Mouse (Mus musculus) cerebellum, adult 9-11 months (tissue): ENCODE measurements around the gene Smurf2.
"Not testable (repeated sequence)": the region's sequence is repeated elsewhere in the genome, so short reads cannot be mapped to it uniquely, and the experiment has no call there.

ENCODE experiments used
- DNase-seq: peaks from one replicate; pipeline ENCODE4 v3.0.0; 2022

Gene Smurf2

DNA sequence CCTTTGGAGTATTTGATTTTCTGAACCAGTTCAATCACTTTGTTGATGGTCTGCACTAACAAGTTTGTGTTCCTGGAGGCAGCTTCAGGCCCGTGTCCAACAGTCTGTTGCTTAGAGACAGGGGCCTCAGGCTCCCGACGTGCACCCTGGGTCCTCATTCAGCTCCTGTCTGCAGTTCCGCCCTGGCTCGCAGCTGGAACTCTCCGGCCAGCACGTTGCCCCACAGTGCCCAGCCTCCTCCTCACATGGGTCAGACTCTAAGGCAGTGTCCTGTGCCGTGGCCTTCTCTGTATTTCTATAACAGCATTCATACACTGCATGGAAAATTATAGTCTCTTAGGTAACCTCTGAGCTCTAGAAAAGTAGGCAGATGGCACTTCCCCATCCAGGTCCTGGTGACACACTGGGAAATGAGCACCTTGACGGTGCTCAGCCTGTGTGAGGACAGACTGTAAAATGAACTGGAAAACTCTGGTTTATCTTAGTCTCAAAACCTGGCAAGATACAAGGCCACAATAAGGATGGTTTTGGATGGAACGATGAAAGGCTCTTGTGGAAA lies 118.4 kb downstream of the Smurf2 start:
- DNase-seq: no peak

DNA sequence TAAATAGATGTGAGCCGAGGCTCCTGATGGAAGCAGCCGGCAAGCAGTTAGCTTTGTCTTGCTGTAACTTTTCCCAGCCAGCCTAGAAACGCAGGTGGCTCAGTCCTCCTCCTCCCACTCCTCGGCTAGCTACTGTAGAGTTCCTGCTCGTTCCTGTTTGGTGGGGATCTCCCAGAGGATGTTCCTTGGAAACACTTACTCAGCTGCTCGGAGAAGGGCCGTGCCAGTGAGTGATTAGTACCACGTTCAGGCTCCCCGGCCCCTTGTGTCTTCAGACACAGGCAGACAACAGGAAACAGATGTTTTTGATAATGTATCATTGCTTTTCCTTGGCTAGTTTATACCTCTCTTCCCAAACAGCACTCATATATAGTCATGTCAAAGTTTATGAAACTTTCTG lies 124.8 kb downstream of the Smurf2 start:
- DNase-seq: no peak

DNA sequence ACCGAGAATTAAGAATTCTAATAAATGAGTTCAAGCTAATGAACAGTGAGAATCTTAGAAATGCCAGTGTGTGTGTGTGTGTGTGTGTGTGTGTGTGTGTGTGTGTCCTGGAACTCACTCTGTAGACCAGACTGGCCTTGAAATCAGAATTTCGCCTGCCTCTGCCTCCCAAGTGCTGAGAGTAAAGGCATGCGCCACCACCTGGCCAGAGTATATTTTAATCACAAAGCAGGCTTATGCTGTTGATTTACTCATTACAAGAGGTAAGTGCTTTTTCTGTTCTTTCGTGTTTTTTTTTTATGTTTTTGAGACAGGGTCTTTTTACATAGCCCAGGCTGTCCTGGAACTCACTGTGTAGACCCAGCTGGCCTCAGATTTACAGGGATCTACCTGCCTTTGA lies 126.7 kb downstream of the Smurf2 start:
- no peak for DNase-seq

DNA sequence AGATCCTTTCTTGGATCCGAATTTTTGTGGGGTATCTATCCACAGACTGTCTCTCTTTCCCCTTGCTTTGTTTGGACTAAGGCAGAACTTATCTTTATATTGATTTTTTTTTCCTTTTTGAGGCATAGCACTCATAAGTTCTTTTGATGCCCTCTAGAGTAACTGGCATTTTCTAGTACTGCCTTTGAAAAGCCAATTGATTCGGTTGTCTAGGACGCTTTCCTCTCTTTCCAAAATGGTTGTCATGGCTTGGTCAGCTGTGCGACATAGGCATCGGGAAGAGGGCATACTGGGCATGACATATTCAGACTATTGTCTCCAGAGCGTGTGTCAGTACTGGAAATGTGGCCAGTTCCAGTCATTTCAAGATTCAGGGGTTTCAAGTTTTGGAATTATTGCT lies 130.9 kb downstream of the Smurf2 start:
- peak; percentile 57 for DNase-seq

DNA sequence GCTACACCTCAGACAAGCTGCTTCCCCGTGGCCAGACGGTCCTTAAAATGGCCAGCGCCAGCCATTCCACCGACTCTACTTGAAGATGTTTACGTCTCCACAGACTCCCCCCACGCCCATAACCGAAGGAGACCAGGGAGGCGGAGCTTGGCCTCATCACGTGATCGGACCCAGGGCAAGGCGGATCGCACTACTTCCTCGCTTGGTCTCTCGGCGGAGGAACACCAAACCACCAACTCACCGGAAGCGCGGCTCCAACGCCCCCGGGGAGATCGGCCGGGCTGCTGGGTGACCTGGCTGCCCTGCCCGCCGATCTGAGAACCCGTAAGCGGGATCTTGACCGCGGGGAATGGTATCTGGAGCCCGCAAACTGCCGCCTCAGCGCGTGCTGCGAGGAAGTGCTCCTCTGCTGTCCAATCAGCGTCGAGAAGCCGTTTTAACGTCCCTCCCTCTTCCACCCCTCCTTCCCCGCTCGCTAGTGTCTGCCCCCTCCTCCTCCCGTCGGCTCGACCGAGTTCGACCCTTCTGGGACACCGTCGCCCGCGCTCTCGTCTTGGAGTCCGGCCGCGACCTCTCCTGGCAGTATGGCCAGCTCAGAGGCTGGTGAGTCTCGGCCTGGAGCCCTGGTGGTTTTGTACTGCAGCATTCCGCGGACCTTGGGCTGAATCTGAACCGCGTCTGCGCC lies 131.6 kb downstream of the Smurf2 start, which contains the start of the genes Ddx5 and Cep95:
Gene Ddx5, minus strand, starts transcription at position 411 of the 685 bp plus-strand sequence.
Gene Cep95, plus strand, starts transcription at position 478 of the 685 bp plus-strand sequence.
- DNase-seq: peak; percentile 98

DNA sequence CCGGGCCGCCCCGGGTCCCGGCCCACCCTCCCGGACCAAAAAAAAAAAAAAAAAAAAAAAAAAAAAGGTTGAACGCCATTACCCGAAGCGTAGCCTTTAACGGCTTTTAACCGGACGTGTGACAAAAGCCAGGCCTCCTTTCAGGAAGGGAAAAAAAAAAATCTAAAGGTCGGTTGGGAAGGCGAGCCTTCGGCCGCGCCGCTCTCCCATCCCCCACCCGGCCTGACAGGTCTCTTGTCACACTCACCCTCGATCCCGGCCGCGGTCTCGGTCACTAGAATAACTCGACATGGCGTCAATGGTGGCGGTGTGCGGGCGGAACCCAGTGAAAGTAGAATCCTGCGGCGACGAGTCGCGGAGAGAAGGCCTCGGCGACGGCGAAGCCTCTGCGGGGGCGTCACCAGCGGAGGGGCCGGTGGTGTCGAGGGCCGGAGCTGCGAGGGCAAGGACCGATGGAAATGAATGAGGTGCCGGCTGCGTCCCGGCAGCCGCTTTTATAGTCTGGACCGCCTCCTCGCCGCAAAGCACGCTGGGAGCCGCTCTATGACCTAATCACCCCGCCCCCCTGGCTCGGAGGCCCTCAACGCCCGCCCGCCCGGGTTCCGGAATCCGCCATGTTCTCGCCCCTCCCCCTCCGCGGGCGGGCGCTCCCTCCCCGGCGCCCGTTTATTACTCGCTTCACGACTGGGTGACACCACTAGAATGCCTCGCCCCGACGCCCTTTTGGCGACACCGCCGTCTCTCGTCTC lies 132.3 kb downstream of the Smurf2 start:
- DNase-seq: peak; percentile 99

DNA sequence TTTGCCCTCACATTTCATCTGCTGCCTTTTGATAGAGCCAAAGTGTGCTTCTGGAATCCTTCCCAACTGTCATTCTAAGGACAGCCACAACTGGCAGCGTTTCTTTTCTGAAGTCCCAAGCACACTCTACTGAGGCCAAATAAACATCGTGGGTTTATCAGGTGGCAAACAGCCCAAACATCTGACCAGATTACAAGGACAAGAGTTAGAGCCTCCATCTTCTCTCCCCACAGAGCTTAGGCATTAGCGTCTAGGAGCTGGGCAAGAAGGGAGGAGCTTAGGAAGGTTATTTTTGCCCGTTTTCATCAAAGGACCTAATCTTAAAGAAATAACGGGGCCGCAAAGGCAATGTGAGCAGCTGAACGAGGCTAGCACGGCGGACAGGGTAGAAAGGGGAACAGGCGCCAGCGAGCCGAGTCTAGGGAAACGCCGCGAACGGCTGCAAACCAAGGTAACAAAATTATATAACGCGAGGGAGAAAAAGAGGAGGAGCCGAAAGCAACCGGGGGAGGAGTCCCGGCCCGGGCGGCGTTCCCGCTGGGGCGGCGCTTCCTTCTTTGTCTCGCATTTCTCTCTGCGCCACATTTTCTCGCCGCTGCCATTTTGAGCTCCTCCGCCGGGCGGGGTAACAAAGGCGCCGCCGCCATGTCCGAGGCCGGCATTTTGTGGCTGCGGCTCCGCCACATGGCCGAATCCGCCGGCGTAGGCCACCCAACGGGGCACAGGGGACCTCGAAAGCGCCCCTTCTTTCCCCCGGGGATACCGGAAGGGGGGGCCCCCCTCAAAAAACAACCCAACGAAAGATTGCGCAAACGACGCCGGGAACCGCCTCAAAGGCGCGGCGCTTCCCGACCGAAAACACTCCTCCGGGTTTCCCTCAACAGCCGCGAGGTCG lies 133.1 kb downstream of the Smurf2 start:
- DNase-seq: peak; percentile 90

DNA sequence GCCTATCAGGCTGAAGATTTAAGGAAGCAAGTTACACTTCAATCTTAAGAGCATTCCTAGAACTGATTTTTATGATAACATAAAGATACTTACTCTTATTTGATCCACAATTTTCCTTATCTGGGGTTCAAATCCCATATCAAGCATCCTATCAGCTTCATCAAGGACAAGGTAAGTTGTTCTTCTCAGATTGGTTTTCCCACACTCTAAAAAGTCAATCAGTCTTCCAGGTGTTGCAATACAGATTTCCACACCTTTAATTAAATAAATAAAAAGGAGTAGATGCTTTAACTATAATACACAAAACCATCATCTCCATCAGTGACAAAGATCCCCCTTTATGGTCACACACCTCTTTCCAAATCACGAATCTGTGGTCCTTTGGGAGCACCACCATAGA lies 135.5 kb downstream of the Smurf2 start:
- no peak for DNase-seq

DNA sequence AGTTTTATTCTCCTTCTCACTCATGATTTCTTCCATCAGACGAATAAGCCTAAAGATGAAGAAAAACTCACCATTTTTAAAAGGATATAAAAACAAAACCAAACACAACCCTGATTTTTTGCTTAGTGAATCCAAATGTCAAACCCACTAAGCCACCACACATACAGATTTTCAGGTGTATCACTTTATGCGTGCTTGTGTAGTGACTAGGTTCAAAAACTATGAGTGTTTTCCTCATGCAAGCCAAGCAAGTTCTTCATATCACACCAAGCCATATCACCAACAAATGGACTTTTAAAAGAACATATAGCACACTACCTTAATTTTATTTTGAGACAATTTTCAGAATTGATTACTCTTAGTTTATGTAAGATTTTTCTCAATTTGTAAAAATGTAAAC lies 136.0 kb downstream of the Smurf2 start:
- no peak for DNase-seq

DNA sequence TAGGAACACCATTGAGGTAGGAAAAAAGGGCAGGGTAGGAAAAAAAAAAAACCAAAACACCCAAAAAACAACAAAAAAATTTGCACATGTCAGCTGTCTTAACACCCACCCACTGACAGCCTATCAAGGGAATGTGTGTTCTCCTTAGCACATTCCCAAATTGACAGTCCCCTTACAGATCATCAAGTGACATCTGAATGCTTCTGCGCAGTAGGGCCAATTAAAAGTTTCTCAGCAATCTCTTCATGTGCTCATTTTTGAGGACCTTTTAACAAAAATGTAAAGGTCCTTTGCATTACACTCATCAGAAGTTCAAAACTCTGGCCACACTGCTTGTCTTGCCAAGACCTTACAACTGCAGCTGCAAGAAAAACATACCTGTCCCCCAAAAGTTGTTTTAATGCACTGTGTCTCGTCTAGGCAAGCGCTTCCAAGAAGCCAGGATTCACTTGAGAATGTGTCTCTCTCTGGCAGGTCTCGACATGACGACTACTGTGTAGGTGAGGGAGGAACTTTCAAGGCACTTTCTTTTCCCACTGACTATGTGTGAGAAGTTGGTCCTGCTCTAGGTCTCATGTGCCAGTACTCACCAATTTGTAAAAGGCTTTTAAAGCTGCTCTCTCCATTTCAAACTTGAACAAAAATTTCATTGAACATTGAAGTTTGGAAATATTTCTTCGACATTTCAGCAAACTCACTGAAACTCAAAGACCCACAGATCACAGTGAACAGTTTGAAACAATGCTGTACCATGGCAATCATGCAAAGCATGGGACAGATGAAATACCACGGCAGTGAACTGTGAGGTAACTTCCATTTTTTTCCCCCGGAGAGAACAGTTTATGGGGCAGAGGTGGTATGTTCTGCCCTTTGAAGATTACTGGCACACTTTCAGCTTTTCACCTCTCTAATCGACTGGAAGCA lies 137.4 kb downstream of the Smurf2 start:
- no peak for DNase-seq

DNA sequence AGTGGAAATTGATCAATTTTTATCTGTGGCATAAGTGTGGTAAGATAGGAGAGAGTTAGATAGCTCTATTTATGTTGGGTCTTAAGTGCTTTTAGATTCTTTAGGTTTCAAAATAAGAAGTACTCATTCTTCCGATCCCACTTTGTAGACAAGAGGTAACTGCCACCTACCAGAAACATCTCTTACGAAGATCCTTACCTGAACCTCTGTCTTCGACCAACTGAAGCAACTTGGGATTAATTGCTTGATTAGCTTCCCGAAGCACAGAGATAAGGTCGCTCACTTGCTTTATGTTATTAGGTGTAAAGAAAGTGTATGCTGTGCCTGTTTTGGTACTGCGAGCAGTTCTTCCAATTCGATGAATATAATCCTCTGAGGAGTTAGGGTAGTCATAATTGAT lies 138.2 kb downstream of the Smurf2 start:
- not testable (repeated sequence) for DNase-seq

DNA sequence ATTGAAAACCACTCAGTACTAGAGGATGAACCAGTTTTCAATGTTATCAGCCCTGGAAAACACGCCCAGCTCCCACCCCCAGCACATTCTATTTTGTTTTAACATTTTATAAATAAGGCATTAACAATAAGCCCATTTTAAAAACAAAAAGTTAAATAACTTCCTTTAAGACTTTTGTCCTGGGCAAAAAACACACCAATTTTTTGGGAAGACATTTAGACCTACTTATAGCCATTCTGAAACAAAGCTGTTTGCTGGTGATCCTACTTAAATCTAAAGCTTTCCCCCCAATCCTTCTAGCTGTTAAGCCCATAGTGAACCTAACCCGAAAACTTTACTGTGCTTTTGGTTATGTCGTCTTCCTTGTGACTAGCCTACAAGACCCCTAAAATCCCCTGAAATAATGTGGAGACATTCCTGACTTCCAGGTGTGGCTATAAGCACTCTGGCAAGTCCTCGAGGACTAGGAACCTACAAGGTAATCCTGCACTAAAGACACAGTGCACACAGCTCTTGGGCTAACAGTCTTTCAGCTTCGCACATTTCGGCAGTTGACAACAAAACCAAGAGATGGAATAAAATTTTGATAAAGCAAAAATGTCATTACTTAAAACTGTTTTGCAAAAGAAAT lies 139.8 kb downstream of the Smurf2 start:
- DNase-seq: no peak

DNA sequence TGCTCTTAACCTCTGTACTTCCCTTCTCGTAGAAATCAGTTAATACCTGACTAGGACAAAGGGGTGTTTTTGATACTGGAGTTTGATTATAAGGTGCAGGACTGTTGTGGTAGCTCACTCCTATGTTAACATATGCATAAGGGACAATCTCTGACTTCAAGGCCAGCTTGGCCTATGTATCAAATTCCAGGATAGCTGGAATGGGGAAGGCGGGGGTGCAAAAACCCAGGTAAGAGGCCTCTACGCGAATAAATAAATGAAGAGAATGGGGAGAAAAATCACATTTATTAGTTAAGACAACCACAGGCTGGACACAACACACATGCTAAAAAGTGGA lies 140.5 kb downstream of the Smurf2 start:
- DNase-seq: no peak

DNA sequence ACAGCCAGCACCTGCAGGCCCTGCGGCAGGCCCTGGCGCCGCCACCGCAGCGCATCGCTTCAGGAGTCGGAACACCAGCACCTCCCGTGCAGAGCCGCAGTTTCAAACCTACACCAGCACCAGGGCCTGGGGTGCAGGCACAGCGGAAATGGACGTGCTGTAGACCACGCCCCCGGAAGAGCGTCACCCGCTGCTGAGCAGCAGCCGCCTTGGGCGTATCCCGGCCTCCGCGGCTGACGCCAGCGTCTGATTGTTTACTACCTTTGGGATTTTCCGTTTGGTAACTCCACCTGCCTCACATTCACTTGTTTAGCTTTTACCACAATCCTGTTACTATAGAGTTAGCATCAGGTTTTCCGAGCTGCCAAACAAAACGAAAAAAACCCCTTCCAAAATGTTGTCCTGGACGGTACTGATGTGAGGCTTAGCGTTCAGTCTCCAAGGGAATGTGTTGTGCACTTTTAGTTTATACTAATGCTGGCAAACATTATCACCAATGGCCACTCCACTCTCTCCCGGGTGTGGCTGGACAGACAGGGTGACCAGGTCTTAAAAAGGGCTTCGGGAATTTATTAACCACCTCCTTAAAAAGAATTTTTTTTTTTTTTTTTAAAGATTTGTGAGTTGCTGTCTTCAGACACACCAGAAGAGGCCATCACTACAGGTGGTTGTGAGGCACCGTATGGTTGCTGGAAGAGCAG lies 141.0 kb downstream of the Smurf2 start, which contains the start of gene Polg2:
Gene Polg2, minus strand, starts transcription at position 150 of the 701 bp plus-strand sequence.
- DNase-seq: peak; percentile 91

DNA sequence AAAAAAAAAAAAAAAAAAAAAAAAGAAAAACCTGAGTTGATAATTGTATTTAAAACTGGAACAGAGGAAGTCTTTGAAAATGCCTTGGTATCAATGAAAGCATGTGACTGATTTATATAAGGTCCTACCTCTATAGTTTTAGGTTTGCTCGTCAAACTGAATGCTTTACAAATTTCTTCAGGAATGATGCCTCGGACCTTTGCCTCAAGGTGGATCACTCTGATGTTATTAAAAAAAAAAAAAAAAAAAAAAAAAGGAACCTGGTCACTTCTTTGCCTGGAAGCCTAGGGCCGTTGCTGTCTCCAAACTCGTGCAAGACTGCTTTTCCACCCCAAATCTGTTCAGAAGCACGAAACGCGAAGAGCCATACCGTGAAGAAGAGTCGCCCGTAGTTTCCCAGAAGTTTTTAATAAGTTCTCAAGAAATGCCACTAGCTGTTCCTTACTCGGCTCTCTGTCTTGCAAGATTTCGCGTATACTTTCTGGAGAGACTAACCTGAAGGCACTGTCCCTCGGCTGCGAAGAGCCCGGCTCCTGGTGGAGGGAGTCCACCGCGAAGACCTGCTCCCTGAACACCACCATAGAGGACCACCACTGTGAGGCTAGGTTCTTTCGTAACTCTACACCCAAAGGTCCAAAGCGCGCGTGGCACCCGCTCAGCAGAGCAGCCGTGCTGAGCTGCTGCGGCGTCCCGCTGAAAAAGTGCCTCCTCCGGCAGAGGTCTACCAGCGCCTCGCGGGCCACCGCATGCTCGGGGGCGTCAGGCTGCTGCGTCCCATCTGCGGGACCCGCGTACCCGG lies 141.7 kb downstream of the Smurf2 start:
- no peak for DNase-seq

DNA sequence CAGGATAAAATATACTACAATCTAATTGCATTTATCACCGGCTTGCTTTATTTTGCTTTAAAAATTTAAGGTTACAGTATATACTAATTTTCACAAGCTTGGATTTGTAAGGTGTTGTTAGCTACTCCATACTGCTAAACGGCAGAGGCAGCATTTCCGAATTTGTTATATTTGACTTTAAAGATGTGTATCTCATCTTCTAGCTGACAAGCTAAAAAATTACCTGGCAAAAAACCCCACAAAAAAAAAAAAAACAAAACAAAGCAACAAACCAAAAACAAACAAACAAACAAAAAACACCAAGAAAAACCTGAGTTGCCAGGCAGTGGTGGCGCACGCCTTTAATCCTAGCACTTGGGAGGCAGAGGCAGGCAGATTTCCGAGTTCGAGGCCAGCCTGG lies 142.4 kb downstream of the Smurf2 start:
- DNase-seq: no peak

DNA sequence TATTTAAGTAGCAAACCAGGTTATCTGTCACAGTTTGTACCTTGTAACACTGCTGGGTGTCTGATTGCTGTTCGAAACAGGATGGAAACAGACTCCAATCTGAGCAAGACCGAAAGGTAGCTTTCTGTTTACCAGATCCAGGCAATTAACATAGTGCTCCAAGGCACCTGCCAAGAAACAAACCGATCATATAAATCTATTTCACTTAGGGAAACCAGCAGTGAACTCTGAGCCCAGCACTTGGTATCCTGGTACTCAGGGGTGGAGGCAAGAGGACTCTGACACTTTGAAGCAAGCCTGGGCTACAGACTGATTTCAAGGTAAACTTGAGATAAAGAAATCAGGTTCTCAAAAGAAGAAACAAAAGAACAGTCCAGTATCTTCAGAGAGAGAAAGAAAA lies 143.1 kb downstream of the Smurf2 start:
- no peak for DNase-seq

DNA sequence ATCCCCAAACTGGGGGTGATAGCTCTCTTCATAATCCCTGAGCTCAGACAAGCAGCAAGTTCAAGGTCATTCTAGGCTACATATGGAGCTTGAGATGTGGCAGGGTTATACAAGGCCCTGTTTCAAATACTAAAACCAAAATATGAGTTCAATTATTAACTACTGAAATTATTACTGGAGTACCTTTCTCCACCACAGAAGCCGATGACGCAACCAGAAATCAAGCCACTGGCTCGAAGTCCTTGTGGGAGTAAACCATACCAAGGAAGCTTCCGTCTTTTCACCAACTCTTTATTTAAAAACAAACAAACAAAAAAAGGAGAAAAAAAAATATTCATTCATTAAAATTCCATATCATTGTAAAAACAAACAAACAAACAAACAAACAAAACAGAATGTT lies 143.6 kb downstream of the Smurf2 start:
- DNase-seq: no peak

DNA sequence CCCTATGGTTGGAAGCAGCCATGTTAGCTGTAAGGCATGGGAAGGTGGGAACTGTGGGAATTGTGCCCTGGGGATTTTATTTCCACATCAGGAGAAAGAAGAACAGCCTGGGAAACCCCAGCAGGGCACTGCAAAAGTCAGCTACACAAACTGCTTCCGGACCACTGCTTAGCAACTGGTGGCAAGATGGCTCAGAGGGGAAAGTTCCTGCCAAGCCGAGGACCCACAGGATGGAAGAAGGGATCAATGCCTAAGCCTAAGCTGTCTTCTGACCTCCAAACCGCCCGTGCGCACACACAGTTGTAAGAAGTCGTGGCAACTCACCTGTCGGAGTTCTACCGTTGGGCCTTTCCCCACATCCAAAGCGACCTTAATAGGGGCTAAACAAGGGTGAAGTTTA lies 147.5 kb downstream of the Smurf2 start:
- DNase-seq: no peak
